Mouse (Mus musculus) myocyte (in vitro differentiated cells): Measurements from ENCODE around the gene Selenbp2. TPM values are rescaled to one million over a fixed set of nuclear protein-coding genes. Genes with fewer than 3 reads are reported as not detected.
"Not testable (repeated sequence)": the region's sequence is repeated elsewhere in the genome, so short reads cannot be mapped to it uniquely, and the experiment has no call there.

ENCODE experiments used
- H3K27me3 ChIP-seq: one replicate; pipeline ENCODE4 v1.6.1; 2011; ENCODE audit not compliant: control insufficient read depth, insufficient read depth, insufficient read length
- H3K36me3 ChIP-seq: one replicate; pipeline ENCODE4 v1.6.1; 2011; ENCODE audit not compliant: control insufficient read depth, insufficient read depth
- H3K4me2 ChIP-seq: one replicate; pipeline ENCODE4 v1.6.1; 2011; ENCODE audit warnings: low read depth, control low read depth
- H3K4me3 ChIP-seq: one replicate; pipeline ENCODE4 v1.5.1; 2011; ENCODE audit warnings: mild to moderate bottlenecking, control low read depth, moderate library complexity
- H3K79me2 ChIP-seq: one replicate; pipeline ENCODE4 v1.6.1; 2011; ENCODE audit not compliant: control insufficient read depth, insufficient read depth
- H3ac ChIP-seq: one replicate; pipeline ENCODE4 v1.6.1; 2011; ENCODE audit not compliant: control insufficient read depth, insufficient read length
- CEBPB ChIP-seq: IDR thresholded peaks from 2 replicates; pipeline ENCODE4 v1.6.1; 2011; ENCODE audit warnings: mild to moderate bottlenecking, moderate library complexity; ENCODE audit not compliant: poor library complexity, insufficient read depth, severe bottlenecking
- E2F4 ChIP-seq: IDR thresholded peaks from one replicate; pipeline ENCODE4 v1.6.1; 2011; ENCODE audit warnings: mild to moderate bottlenecking, control low read depth, moderate library complexity; ENCODE audit not compliant: insufficient read depth
- MAX ChIP-seq: IDR thresholded peaks from one replicate; pipeline ENCODE4 v1.6.1; 2011; ENCODE audit warnings: low read depth, mild to moderate bottlenecking, control low read depth
- MYOD1 ChIP-seq, 3 experiments: IDR thresholded peaks; one replicate each; pipeline ENCODE4 v1.6.1; 2011; ENCODE audit warnings: control low read depth in 2 of 3, low read depth in 2 of 3, mild to moderate bottlenecking in 2 of 3, moderate library complexity in 1 of 3; ENCODE audit not compliant: insufficient read length in 2 of 3, control insufficient read depth in 1 of 3
- MYOG ChIP-seq, 3 experiments: IDR thresholded peaks; one replicate each; pipeline ENCODE4 v1.6.1; 2011; ENCODE audit warnings: control low read depth in 2 of 3, low read depth in 2 of 3, mild to moderate bottlenecking in 2 of 3; ENCODE audit not compliant: insufficient read length in 2 of 3, control insufficient read depth in 1 of 3, insufficient read depth in 1 of 3
- REST ChIP-seq: IDR thresholded peaks from one replicate; pipeline ENCODE4 v1.6.1; 2011; ENCODE audit warnings: mild to moderate bottlenecking, control low read depth, moderate library complexity; ENCODE audit not compliant: insufficient read depth, insufficient read length
- SRF ChIP-seq: IDR thresholded peaks from one replicate; pipeline ENCODE4 v1.6.1; 2011; ENCODE audit warnings: low read depth; ENCODE audit not compliant: control insufficient read depth, insufficient read length
- TCF12 ChIP-seq: IDR thresholded peaks from one replicate; pipeline ENCODE4 v1.6.1; 2011; ENCODE audit warnings: mild to moderate bottlenecking, control low read depth; ENCODE audit not compliant: poor library complexity, insufficient read depth, severe bottlenecking
- TCF3 ChIP-seq: IDR thresholded peaks from one replicate; pipeline ENCODE4 v1.6.1; 2011; ENCODE audit warnings: low read depth, control low read depth; ENCODE audit not compliant: insufficient read length
- USF1 ChIP-seq: IDR thresholded peaks from one replicate; pipeline ENCODE4 v1.6.1; 2011; ENCODE audit warnings: low read depth, mild to moderate bottlenecking, control low read depth, moderate library complexity
- polyA plus RNA-seq: library from polyadenylated mRNA; unstranded; fragments of >200 nt; fragmentation: generic; extraction: Trizol; gene quantifications from one replicate; pipeline ENCODE4 v1.2.1, GENCODE M21; 2012; ENCODE audit warnings: missing spikeins

The Selenbp2 gene
- polyA plus RNA-seq, 1 experiment = 0.16 TPM

DNA sequence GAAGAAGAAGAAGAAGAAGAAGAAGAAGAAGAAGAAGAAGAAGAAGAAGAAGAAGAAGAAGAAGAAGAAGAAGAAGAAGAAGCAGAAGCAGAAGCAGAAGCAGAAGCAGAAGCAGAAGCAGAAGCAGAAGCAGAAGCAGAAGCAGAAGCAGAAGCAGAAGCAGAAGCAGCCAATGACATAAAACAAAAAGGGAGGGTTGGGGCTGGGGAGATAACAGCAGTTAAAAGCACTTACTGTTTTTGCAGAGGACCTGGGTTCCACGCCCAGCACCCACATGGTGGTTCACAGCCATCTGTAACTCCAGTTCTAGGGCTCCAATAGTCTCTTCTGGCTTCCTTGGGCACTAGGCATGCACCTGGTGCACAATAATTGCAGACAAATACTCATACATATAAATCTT lies 4.2 kb upstream of the Selenbp2 start:
- not testable (repeated sequence) for H3K79me2 ChIP-seq, H3K27me3 ChIP-seq, H3K36me3 ChIP-seq, H3K4me3 ChIP-seq, H3K4me2 ChIP-seq, H3ac ChIP-seq

DNA sequence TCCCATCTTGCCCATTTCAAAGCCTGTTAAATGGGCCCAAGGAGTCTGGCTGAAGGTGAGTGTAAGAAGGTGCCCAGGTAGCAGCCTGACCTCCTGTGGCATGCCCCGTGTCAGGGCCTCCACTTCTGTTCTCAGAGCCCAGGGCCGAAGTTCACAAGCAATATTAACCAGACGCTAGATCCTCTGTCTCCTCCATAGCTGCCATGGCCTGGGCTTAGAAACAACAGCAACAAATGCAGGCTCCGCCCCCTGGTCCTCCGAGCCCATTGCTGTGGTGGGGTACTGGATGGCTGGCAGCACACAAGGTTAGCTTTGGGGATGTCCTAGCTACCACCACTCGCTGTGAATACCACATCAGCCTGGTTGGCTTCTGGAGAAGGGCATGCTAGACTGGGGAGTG lies 3.2 kb upstream of the Selenbp2 start:
- not testable (repeated sequence) for H3K27me3 ChIP-seq, H3K4me3 ChIP-seq, H3K4me2 ChIP-seq, H3K36me3 ChIP-seq, H3ac ChIP-seq, H3K79me2 ChIP-seq

DNA sequence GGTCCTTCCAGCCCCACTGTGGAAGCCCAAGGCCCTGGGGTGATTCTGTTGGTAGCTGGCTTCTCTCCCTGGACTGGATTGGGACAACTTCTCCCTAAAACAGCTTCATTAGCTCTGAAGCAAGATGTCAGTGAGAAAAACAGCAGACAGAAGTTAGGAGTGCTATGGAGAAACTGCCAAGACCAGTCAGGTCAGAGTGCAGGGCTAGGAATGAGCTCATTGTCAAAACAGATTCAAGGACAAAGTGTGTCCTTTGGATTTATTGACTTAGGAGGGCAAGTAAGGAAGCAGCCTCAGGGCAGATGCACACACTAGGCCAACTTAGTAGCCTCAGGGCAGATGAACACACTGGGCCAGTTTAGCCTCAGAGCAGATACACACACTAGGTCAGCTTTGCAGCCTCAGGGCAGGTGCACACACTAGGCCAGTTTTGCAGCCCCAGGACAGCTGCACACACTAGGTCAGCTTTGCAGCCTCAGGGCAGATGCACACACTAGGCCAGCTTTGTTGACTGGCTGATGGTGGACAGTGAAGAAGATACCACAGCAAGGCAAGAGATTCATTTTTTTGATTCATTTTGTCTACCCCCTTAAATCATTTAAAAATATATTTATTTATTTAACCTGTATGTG lies 2.6 kb upstream of the Selenbp2 start:
- no peak overlapping the region for H3K4me3 ChIP-seq
- H3K79me2 ChIP-seq = no peaks in the 10 kb centered on the region
- TF ChIP-seq USF1 (no peak), SRF (no peak), MYOG (IDR thresholded peaks at IDR 0.05; ENCODE audit: control insufficient read depth in 1 of 3, insufficient read depth in 1 of 3, insufficient read length in 2 of 3, low read depth in 2 of 3) (no peak), TCF12 (no peak), E2F4 (no peak), TCF3 (no peak), MYOD1 (IDR thresholded peaks at IDR 0.05; ENCODE audit: control insufficient read depth in 1 of 3, insufficient read length in 2 of 3, low read depth in 2 of 3) (no peak), MAX (no peak), REST (no peak), CEBPB (no peak)
- no peak overlapping the region for H3K4me2 ChIP-seq
- H3ac ChIP-seq = no peak overlapping the region
- H3K36me3 ChIP-seq = no peaks in the 10 kb centered on the region
- no peaks in the 10 kb centered on the region for H3K27me3 ChIP-seq

DNA sequence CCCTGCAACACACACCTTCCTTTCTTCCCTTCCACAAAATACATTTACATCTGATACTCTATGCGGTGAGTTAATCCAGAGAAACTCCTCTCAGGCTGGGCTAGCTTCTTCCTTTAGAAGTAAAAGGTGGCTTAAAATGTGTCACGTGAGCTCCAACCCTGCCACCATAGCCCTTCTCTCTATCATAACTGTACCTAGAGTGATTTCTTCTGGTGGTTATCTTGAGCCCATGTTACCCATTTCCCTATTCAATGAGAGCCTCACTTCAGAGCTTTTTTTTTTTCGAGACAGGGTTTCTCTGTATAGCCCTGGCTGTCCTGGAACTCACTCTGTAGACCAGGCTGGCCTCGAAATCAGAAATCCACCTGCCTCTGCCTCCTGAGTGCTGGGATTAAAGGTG lies 1.7 kb upstream of the Selenbp2 start:
- H3K4me3 ChIP-seq, H3K36me3 ChIP-seq, H3K79me2 ChIP-seq, H3K27me3 ChIP-seq, H3K4me2 ChIP-seq, H3ac ChIP-seq: not testable (repeated sequence)

DNA sequence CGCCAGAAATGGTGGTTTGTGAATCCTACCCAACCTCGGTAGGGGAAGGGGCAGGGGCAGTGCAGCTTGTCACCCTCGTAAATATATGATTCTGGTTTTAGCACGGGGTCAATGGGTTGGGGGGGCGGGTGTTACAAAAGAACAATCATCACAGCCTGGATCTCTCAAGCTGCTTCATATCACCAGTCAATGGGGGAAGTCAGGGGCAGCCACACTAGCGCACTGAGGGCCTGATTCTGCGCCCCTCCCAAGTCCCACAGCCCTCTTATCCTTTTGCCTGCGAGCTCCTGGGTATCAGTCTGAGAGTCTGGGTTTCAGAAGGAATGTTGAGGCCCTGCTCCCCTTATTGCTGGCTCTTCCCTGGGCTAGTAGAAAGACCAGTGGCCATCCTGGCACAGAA lies 518 bp downstream of the Selenbp2 start:
- H3ac ChIP-seq, H3K36me3 ChIP-seq, H3K27me3 ChIP-seq, H3K4me3 ChIP-seq, H3K4me2 ChIP-seq, H3K79me2 ChIP-seq: not testable (repeated sequence)

DNA sequence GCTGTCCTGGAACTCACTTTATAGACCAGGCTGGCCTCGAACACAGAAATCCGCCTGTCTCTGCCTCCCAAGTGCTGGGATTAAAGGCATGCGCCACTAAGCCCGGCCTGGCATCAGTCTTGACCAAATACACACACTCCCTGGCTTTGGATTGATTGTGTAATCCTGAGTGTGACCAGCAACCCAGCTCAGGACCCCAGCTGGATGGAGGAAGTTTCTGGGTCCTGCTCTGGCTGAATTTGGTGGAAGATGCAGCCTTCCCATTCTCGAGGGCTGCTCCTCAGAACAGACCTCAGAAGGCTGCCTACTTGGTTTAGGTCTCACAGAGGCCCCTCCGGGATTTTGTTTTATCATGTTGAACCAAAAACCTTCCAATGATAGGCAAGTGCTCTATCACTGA lies 2.2 kb downstream of the Selenbp2 start:
- not testable (repeated sequence) for H3K79me2 ChIP-seq, H3K4me2 ChIP-seq, H3ac ChIP-seq, H3K4me3 ChIP-seq, H3K36me3 ChIP-seq, H3K27me3 ChIP-seq

DNA sequence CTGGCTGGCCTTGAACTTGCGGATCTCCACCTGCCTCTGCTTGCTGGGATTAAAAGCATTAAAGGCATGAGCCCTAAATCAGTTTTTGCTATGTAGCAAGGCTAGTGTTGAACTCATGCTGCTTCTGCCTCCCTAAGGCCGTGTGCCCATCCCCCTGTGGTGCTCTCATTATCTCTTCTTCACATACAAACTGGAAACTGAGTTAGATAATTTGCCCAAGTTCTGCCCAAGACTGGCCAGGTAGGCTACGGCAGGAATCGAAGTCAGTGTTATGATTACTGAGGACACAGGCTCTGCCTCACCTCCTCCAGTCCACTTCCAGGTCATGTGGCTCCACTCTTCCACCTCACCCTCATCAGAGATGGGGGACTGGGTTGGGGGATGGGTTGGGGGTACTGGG lies 2.9 kb downstream of the Selenbp2 start:
- not testable (repeated sequence) for H3K36me3 ChIP-seq, H3ac ChIP-seq, H3K79me2 ChIP-seq, H3K4me3 ChIP-seq, H3K27me3 ChIP-seq, H3K4me2 ChIP-seq

DNA sequence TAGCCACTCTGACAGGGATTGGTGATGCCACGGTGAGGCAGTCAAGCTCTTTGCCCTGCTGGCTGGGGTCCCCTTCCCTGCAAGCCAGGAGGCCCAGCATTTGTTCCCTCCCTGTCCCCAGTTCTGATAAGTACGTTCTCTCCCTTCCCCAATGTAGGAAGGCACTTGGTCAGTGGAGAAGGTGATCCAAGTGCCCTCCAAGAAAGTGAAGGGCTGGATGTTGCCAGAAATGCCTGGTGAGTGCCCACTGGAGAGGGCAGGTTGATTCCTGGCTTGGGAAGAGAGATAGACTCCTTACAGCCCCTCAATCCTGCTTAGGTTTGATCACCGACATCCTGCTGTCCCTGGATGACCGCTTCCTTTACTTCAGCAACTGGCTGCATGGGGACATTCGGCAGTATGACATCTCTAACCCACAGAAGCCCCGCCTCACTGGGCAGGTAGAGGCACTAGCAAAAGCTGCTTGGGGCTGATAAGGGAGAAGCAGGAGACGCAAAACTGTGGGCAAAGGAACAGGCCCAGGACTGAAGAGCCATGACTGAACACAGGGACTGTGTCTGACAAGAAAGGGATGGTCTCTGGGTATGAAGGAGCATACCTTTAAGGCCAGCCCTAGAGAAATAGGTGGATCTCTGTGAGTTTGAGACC lies 8.9 kb downstream of the Selenbp2 start:
- not testable (repeated sequence) for H3K4me2 ChIP-seq, H3K4me3 ChIP-seq, H3K79me2 ChIP-seq, H3K36me3 ChIP-seq, H3ac ChIP-seq, H3K27me3 ChIP-seq
